ENCODE assay signal across 8 mouse cellular contexts in genomic region chr5:140549306-140550047, GRCm38 (mm10). TPM values are rescaled to one million over a fixed set of nuclear protein-coding genes. Genes with fewer than 3 reads are reported as not detected.
DNase-seq lines count a peak whose midpoint lies in the region; ATAC-seq lines count a peak whose summit lies in the region.

No protein-coding gene starts in this region.

- WGBS in hindbrain, embryonic 15.5 days: 11% methylated on average over 17 of the region's 17 CpGs

- H3K4me2 ChIP-seq in hindbrain, embryonic 15.5 days: peak overlapping the region; percentile 43

- H3K36me3 ChIP-seq in hindbrain, embryonic 15.5 days: no peaks in the 10 kb centered on the region

- DNase-seq in kidney, adult 11 months: peak; percentile 54
- no peak for DNase-seq in kidney, postnatal 10 days
- DNase-seq in embryo, embryonic 11 days: peak; percentile 75
- DNase-seq in mesoderm, embryonic 11.5 days (ENCODE audit: low read depth, low spot score): peak; percentile 76
- DNase-seq in urinary bladder, postnatal 36 days (ENCODE audit: low spot score in 2 of 2): no peak
- no peak for DNase-seq in spleen, postnatal 14 days (ENCODE audit: low spot score in 2 of 2)

- H3K27me3 ChIP-seq in hindbrain, embryonic 15.5 days: no peaks in the 10 kb centered on the region

- ATAC-seq in hindbrain, embryonic 15.5 days (ENCODE audit: low FRiP score, low read depth): peak; percentile 90
- ATAC-seq in erythroid progenitor cell, adult 5-6 weeks (replicated peaks; ENCODE audit: low FRiP score, poor library complexity, severe bottlenecking): no peak

- H3K4me1 ChIP-seq in hindbrain, embryonic 15.5 days (replicated peaks): peaks cover 12% of the 10 kb centered on the region

- no peak overlapping the region for H3K4me3 ChIP-seq in hindbrain, embryonic 15.5 days

- no peak overlapping the region for H3K9ac ChIP-seq in hindbrain, embryonic 15.5 days

- no peaks in the 10 kb centered on the region for H3K9me3 ChIP-seq in hindbrain, embryonic 15.5 days

- peak overlapping the region; percentile 50 for H3K27ac ChIP-seq in hindbrain, embryonic 15.5 days (replicated peaks)

RNA-seq across cellular contexts. Expression of gene Grifin, which starts 15.4 kb away (rescaled TPM):
- not detected in 2 replicates for polyA plus RNA-seq in hindbrain, embryonic 15.5 days (2015; fragmentation: Nextera tagmentation; extraction: Ambion mirVana)
- total RNA-seq in erythroid progenitor cell, adult 5-6 weeks (2015; ENCODE audit: low replicate concordance): not detected in 2 replicates
- total RNA-seq in erythroid progenitor cell, adult 5-6 weeks (2017; ENCODE audit: low replicate concordance): not detected in 2 replicates

RNA-seq across cellular contexts. Expression of gene Chst12, which starts 44.1 kb away (rescaled TPM):
- 25.2 and 26.1 TPM in 2 replicates for polyA plus RNA-seq in hindbrain, embryonic 15.5 days (2015; fragmentation: Nextera tagmentation; extraction: Ambion mirVana)
- total RNA-seq in erythroid progenitor cell, adult 5-6 weeks (2015; ENCODE audit: low replicate concordance): 9.2 and 12.3 TPM in 2 replicates
- total RNA-seq in erythroid progenitor cell, adult 5-6 weeks (2017; ENCODE audit: low replicate concordance): 11.4 and 11.7 TPM in 2 replicates

RNA-seq across cellular contexts. Expression of gene Lfng, which starts 57.6 kb away (rescaled TPM):
- 28.4 and 28.8 TPM in 2 replicates for polyA plus RNA-seq in hindbrain, embryonic 15.5 days (2015; fragmentation: Nextera tagmentation; extraction: Ambion mirVana)
- total RNA-seq in erythroid progenitor cell, adult 5-6 weeks (2015; ENCODE audit: low replicate concordance): 19.7 and 20.5 TPM in 2 replicates
- total RNA-seq in erythroid progenitor cell, adult 5-6 weeks (2017; ENCODE audit: low replicate concordance): 1.9 and 11.4 TPM in 2 replicates

Comparison
In these comparisons a context has a peak if more than half of its experiments do, and no peak if none do; other contexts are left out.
1. DNase-seq: peak in kidney, adult 11 months (single experiment), embryo, embryonic 11 days (single experiment) and mesoderm, embryonic 11.5 days (single experiment); none in kidney, postnatal 10 days (single experiment), urinary bladder, postnatal 36 days (0 of 2) and spleen, postnatal 14 days (0 of 2).